Mouse (Mus musculus): ENCODE results near the gene 2410015M20Rik. TPM values are rescaled to one million over a fixed set of nuclear protein-coding genes. Genes with fewer than 3 reads are reported as not detected.
"Not testable (repeated sequence)": the region's sequence is repeated elsewhere in the genome, so short reads cannot be mapped to it uniquely, and the experiment has no call there.

Gene 2410015M20Rik
- polyA plus RNA-seq, 1 experiment from 2014 or later = 251 TPM

GRCm38 (mm10) chr17:56615136-56615784, 5.7 kb upstream of the 2410015M20Rik start:
- 92% methylated on average over 11 of the region's 11 CpGs for WGBS
- no peak overlapping the region for H3K4me3 ChIP-seq (ENCODE audit: low read depth, low read length)
- peaks cover 14% of the 10 kb centered on the region for H3K4me1 ChIP-seq (ENCODE audit: control insufficient read depth, insufficient read depth, low read length)
- no peaks in the 10 kb centered on the region for H3K9me3 ChIP-seq (replicated peaks; ENCODE audit: control insufficient read depth, low read length)
- peaks cover 60% of the 10 kb centered on the region for H3K36me3 ChIP-seq (ENCODE audit: control insufficient read depth, insufficient read depth, low read length)
- H3K27ac ChIP-seq (ENCODE audit: low read depth, low read length) = no peak overlapping the region
- H3K27me3 ChIP-seq (replicated peaks; ENCODE audit: control insufficient read depth, insufficient read depth, low read length) = no peaks in the 10 kb centered on the region
- DNase-seq (ENCODE audit: low spot score) (no peak), ATAC-seq (no peak)
- H3K4me2 ChIP-seq (ENCODE audit: low read length) = peak overlapping the region; percentile 81; the same call in 1 of the 2 replicates
- H3K9ac ChIP-seq (ENCODE audit: low read length) = no peak overlapping the region; the same call in 1 of the 2 replicates

- 30% methylated on average over 14 of the region's 14 CpGs for WGBS
- Histone ChIP-seq H3K27ac (ENCODE audit: low read depth, low read length) (no peak overlapping the region), H3K9ac (ENCODE audit: low read length) (peak overlapping the region; percentile 78), H3K27me3 (replicated peaks; ENCODE audit: control insufficient read depth, insufficient read depth, low read length) (no peaks in the 10 kb centered on the region), H3K4me2 (ENCODE audit: low read length) (peak overlapping the region; percentile 81), H3K9me3 (replicated peaks; ENCODE audit: control insufficient read depth, low read length) (no peaks in the 10 kb centered on the region), H3K36me3 (ENCODE audit: control insufficient read depth, insufficient read depth, low read length) (peaks cover 53% of the 10 kb centered on the region), H3K4me3 (ENCODE audit: low read depth, low read length) (peak overlapping the region; percentile 71), H3K4me1 (ENCODE audit: control insufficient read depth, insufficient read depth, low read length) (peaks cover 18% of the 10 kb centered on the region)
- no peak for ATAC-seq
- no peak for DNase-seq (ENCODE audit: low spot score)
These were observed 5.0 kb upstream of the 2410015M20Rik start for GRCm38 (mm10) chr17:56614391-56615135.

GRCm38 (mm10) chr17:56613893-56614292, 4.3 kb upstream of the 2410015M20Rik start:
- H3K4me2 ChIP-seq (ENCODE audit: low read length) = peak overlapping the region; percentile 81
- H3K27ac ChIP-seq (ENCODE audit: low read depth, low read length) = peak overlapping the region; percentile 88
- peak overlapping the region; percentile 71 for H3K4me3 ChIP-seq (ENCODE audit: low read depth, low read length)
- not testable (repeated sequence) for DNase-seq (ENCODE audit: low spot score); H3K27me3 ChIP-seq (replicated peaks; ENCODE audit: control insufficient read depth, insufficient read depth, low read length); H3K9me3 ChIP-seq (replicated peaks; ENCODE audit: control insufficient read depth, low read length); ATAC-seq
- peaks cover 19% of the 10 kb centered on the region for H3K4me1 ChIP-seq (ENCODE audit: control insufficient read depth, insufficient read depth, low read length)
- WGBS = under 1% methylated on average over 26 of the region's 26 CpGs
- peak overlapping the region; percentile 78 for H3K9ac ChIP-seq (ENCODE audit: low read length)
- peaks cover 46% of the 10 kb centered on the region for H3K36me3 ChIP-seq (ENCODE audit: control insufficient read depth, insufficient read depth, low read length)

- peak; percentile 96 for DNase-seq (ENCODE audit: low spot score)
- H3K4me2 ChIP-seq (ENCODE audit: low read length) = peak within 1 kb of the TSS; percentile 81
- H3K27me3 ChIP-seq (replicated peaks; ENCODE audit: control insufficient read depth, insufficient read depth, low read length) = no peaks in the 10 kb centered on the region
- peak within 1 kb of the TSS; percentile 88 for H3K27ac ChIP-seq (ENCODE audit: low read depth, low read length)
- peaks cover 24% of the 10 kb centered on the region for H3K4me1 ChIP-seq (ENCODE audit: control insufficient read depth, insufficient read depth, low read length)
- H3K9me3 ChIP-seq (replicated peaks; ENCODE audit: control insufficient read depth, low read length) = no peaks in the 10 kb centered on the region
- H3K9ac ChIP-seq (ENCODE audit: low read length) = peak within 1 kb of the TSS; percentile 78
- ATAC-seq = peak; percentile 65
- peak within 1 kb of the TSS; percentile 71 for H3K4me3 ChIP-seq (ENCODE audit: low read depth, low read length)
- peaks cover 40% of the 10 kb centered on the region for H3K36me3 ChIP-seq (ENCODE audit: control insufficient read depth, insufficient read depth, low read length)
- WGBS = under 1% methylated on average over 52 of the region's 52 CpGs
These were observed 3.8 kb upstream of the 2410015M20Rik start, which contains the start of gene Rpl36 for GRCm38 (mm10) chr17:56613236-56613844. Rpl36 (plus strand) TSS chr17:56613416.

GRCm38 (mm10) chr17:56612565-56612939, 3.0 kb upstream of the 2410015M20Rik start:
- not testable (repeated sequence) for H3K27ac ChIP-seq (ENCODE audit: low read depth, low read length); DNase-seq (ENCODE audit: low spot score); ATAC-seq; H3K9ac ChIP-seq (ENCODE audit: low read length); H3K9me3 ChIP-seq (replicated peaks; ENCODE audit: control insufficient read depth, low read length); H3K27me3 ChIP-seq (replicated peaks; ENCODE audit: control insufficient read depth, insufficient read depth, low read length); H3K4me3 ChIP-seq (ENCODE audit: low read depth, low read length); H3K4me2 ChIP-seq (ENCODE audit: low read length)
- WGBS = 84% methylated on average over 10 of the region's 10 CpGs
- Histone ChIP-seq H3K4me1 (ENCODE audit: control insufficient read depth, insufficient read depth, low read length) (peaks cover 25% of the 10 kb centered on the region), H3K36me3 (ENCODE audit: control insufficient read depth, insufficient read depth, low read length) (peaks cover 38% of the 10 kb centered on the region)

- ATAC-seq = no peak
- 14% methylated on average over 14 of the region's 14 CpGs for WGBS
These were observed 2.4 kb upstream of the 2410015M20Rik start for GRCm38 (mm10) chr17:56611861-56612564.

GRCm38 (mm10) chr17:56611323-56611722, 1.8 kb upstream of the 2410015M20Rik start:
- Histone ChIP-seq H3K36me3 (ENCODE audit: control insufficient read depth, insufficient read depth, low read length) (peaks cover 38% of the 10 kb centered on the region), H3K4me2 (ENCODE audit: low read length) (no peak overlapping the region), H3K27ac (ENCODE audit: low read depth, low read length) (no peak overlapping the region), H3K27me3 (replicated peaks; ENCODE audit: control insufficient read depth, insufficient read depth, low read length) (no peaks in the 10 kb centered on the region), H3K4me3 (ENCODE audit: low read depth, low read length) (no peak overlapping the region), H3K9me3 (replicated peaks; ENCODE audit: control insufficient read depth, low read length) (no peaks in the 10 kb centered on the region), H3K9ac (ENCODE audit: low read length) (no peak overlapping the region), H3K4me1 (ENCODE audit: control insufficient read depth, insufficient read depth, low read length) (peaks cover 25% of the 10 kb centered on the region)
- no peak for ATAC-seq
- DNase-seq (ENCODE audit: low spot score) = no peak
- 72% methylated on average over 2 of the region's 2 CpGs for WGBS

More at GRCm38 (mm10) chr17:56611861-56612564, 2.4 kb upstream of the 2410015M20Rik start:
- Histone ChIP-seq H3K27me3 (replicated peaks; ENCODE audit: control insufficient read depth, insufficient read depth, low read length) (no peaks in the 10 kb centered on the region), H3K4me1 (ENCODE audit: control insufficient read depth, insufficient read depth, low read length) (peaks cover 25% of the 10 kb centered on the region), H3K9ac (ENCODE audit: low read length) (no peak overlapping the region), H3K4me3 (ENCODE audit: low read depth, low read length) (no peak overlapping the region), H3K4me2 (ENCODE audit: low read length) (no peak overlapping the region), H3K27ac (ENCODE audit: low read depth, low read length) (no peak overlapping the region), H3K36me3 (ENCODE audit: control insufficient read depth, insufficient read depth, low read length) (peaks cover 38% of the 10 kb centered on the region), H3K9me3 (replicated peaks; ENCODE audit: control insufficient read depth, low read length) (no peaks in the 10 kb centered on the region)
- no peak for DNase-seq (ENCODE audit: low spot score)

GRCm38 (mm10) chr17:56608699-56609098, 872 bp downstream of the 2410015M20Rik start:
- Histone ChIP-seq H3K9me3 (replicated peaks; ENCODE audit: control insufficient read depth, low read length) (no peaks in the 10 kb centered on the region), H3K4me1 (ENCODE audit: control insufficient read depth, insufficient read depth, low read length) (peaks cover 17% of the 10 kb centered on the region), H3K9ac (ENCODE audit: low read length) (peak overlapping the region; percentile 77; the same call in 1 of the 2 replicates), H3K4me2 (ENCODE audit: low read length) (peak overlapping the region; percentile 86), H3K4me3 (ENCODE audit: low read depth, low read length) (peak overlapping the region; percentile 63), H3K27me3 (replicated peaks; ENCODE audit: control insufficient read depth, insufficient read depth, low read length) (no peaks in the 10 kb centered on the region), H3K36me3 (ENCODE audit: control insufficient read depth, insufficient read depth, low read length) (peaks cover 44% of the 10 kb centered on the region), H3K27ac (ENCODE audit: low read depth, low read length) (no peak overlapping the region)
- ATAC-seq (no peak), DNase-seq (ENCODE audit: low spot score) (no peak)
- WGBS = 67% methylated on average over 5 of the region's 5 CpGs
